Mouse (Mus musculus): ENCODE measurements around the gene Prox1.

- TF ChIP-seq CTCF (IDR thresholded peaks at IDR 0.05; ENCODE audit: low read depth, low read length) (no peak), POLR2A (IDR thresholded peaks at IDR 0.05; ENCODE audit: extremely low read depth, insufficient read depth, low read length) (no peak)
Observed at GRCm38 (mm10) chr1:190124961-190125739, 45.4 kb downstream of the Prox1 start.

All from liver, adult 2 months (tissue).